Mouse (Mus musculus) mesoderm, embryonic 11.5 days (tissue): ENCODE results near the gene Fam169b.
A peak's percentile ranks its signal among the peaks of the same experiment; 100 is the strongest.

Experiments used
- DNase-seq: peaks from one replicate; pipeline ENCODE4 v3.0.0-alpha.2; 2012; ENCODE audit warnings: low read depth, low spot score

Gene Fam169b

DNA sequence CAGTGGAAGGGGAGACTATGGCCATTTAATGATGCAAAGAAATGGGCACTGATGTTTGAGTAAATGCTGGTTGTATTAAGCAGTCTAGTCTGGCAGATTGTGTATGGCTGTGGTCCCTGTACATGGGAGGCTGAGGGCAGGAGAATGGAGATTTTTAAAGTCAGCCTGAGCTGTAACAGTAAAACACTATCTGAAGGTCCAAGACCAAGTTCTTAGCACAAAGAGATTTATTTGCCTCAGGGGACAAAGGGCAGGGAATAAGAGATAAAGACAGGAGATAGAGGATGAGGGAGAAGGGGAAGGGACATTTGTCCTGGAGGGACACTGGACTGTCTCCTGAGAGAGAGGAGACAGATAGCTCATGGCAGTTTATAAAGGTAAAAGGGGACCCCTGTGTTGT, at the start of gene Fam169b:
Gene Fam169b (plus strand): TSS at position 325 of the 400 bp plus-strand sequence.
- no peak for DNase-seq

DNA sequence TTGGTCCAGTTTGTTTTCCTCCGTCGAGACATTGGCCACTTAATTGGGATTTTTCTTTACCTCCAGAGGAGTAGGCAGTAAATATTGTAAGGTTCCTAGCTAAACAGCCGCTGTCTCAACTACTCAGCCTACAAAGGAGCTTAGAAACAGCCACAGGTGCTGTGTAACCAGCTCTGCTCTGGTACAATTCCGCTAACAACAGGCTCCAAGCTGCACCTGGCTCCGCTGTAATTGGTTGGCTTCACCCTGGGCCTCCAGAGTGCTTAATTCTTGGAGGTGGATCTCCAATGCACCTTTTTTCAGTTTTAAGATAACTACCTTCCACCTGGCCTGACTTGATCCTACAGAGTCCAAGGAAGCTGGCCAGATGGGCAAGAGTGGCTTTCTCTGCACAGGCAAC, 49.6 kb upstream of the Fam169b start:
- no peak for DNase-seq

DNA sequence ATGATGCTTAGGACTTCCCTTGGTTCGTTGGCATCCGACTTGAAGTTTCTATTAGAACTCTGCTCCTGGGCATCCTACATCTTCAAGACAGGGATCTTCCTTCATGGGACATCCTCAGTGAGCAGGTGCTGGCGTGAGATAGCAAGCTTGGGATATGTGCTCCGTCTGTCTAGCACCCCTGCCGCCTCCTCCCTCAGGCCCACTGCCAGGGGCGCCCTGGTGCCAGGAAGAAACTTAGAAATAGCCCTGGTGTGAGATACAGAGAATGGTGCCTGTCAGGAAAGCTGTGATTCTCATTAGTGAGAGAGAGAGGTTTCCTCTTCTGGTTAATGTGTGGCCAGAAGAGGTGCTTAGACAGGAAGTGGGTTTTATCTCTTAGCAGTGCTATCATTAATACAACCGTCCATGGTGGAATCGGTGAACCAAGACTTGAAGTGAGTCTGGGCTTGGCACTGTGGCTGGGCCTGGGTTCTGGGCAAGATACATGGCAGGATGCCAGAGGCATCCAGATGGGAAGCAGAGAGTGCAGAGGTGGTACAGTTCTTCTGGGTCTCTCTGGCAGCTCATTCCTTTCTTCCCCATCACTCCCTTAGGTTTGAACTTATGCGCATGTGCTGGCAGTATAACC, 48.1 kb upstream of the Fam169b start:
- DNase-seq = no peak

DNA sequence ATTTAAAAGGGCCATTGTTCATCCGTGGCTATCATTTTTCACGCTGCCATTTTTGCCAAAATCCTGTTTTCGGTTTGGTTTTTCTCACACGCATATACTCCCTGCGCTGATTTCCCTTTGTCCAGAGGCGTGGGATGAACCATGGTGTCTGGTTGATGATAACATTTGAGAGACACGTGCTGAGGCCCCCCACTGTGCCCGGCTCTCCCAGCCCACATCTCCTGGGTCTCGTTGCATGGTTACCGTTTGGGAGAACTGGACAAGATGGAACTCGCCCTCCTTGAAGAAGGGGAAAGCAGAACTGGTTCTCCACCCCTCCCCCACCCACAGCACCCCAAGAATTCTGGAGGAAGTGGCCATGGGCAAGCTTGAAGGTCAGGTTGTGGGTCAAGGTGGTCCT, 46.6 kb upstream of the Fam169b start:
- no peak for DNase-seq

DNA sequence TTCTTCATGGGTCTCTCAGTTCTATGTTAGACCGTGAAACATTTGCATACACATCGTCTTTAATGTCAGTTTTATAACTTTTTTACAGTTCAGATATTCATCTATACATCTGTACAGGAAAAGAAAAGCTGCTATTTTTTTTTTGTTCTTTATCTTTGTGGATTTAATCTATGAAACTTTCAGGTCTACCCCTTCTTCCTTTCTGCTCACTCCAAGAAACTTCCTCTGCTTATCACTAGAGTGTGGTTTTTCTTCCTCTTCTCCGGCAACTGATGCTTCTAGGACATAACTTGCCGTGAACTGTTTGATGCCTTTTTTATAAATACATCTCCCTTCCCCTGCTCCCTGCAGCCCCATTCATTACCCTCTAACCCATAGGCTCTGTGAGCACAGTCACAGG, 46.0 kb upstream of the Fam169b start:
- no peak for DNase-seq

DNA sequence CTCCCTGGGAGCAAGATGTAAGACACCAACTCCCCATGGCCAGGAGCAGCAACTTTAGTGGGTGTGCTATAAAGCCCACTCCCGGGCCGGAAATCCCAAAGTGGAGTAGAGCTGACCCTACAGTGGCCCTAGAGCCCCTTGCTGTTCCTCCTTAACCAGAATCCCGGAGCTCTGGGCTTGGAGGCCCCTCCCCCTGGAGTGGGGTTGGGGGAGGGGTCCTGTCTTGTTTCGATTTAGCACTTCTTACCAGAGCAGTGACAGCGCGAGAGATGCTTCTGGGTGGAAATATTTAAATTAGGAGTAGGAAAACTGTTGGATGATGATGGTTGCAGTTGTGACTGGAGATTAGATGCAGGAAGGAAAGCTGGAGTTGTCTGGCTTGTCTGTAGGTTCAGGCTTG, 45.1 kb upstream of the Fam169b start:
- no peak for DNase-seq

DNA sequence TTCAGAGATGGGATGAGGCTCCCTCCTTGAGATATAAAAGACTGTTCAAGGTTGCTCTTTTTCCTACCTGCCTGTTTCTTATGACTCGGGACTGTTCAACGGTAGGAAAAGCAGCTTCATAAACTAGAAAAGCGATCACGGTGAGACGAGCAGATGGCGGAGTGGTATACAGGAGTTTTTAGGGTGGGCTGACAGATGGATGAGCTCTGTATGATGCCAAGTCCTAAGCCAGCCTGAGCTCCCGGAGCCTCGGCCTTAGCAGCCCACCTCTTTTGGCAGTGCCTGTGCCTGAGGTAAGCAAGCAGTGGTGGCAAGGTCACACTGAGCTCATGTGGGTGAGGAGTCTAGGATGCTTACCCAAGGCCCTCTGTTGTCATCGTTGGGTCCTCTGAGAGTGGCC, 42.8 kb upstream of the Fam169b start:
- DNase-seq = no peak

DNA sequence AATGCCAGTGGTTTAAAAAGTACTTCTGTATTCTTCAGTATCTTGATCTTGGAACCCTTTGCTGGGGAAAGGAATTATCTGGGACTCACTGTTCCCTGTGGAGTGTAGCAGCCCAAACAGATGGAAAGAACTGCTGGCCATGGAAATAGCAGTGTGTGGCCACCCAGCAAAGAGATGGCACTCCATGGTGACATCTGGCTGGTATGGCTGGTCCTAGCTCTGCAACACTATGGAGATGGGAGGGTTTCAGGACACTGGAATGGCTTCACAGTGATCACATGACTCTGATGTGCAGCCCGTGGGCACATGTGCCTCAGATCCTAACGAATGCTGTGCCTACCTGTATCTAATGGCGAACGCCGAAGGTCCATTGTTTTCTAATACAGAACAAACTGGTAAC, 41.1 kb upstream of the Fam169b start:
- no peak for DNase-seq

DNA sequence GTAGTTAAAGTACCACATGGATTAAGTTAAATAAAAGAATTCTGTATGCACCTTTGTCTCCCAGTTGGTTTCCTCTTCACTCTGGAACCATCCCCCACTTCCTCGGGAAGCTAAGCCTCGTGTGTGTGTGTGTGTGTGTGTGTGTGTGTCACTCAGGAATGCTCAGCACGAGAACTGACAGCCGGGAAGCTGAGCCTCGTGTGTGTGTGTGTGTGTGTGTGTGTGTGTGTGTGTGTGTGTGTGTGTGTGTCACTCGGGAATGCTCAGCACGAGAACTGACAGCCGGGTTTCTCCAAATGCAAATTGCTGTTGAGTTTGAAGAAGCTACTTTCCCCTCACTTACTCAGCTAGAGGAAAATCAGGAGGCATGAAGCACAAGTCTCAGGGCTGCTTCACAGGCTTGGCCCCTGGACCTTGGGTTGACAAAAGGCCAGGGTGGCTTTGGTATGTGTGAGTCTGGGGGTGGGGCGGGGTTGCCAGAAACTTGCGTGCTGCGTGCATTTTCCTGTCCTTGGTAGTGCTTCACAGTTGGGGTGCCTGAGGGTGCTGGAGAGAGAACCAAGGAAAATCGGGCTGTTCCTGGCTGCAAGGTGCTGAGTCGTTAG, 39.9 kb upstream of the Fam169b start:
- DNase-seq = peak; percentile 36

DNA sequence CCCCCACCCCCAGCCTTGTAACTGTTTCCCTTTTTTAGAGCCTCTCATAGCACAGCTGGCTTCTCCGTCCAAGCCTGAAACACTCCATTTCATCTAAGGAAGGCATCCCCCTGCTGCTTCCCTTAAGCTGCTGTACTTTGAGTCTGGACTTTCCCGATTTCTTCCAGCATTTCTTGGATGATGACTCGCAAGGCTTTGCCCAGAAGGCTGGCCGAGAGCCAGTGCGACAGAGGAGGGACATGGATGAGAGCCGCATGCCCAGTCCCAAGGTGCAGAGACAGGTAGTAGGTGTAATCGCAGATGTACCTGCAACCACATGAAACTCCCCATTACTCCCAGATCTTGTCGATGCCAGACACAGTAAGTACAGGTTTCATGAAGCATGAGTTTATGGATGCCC, 36.8 kb upstream of the Fam169b start:
- no peak for DNase-seq

DNA sequence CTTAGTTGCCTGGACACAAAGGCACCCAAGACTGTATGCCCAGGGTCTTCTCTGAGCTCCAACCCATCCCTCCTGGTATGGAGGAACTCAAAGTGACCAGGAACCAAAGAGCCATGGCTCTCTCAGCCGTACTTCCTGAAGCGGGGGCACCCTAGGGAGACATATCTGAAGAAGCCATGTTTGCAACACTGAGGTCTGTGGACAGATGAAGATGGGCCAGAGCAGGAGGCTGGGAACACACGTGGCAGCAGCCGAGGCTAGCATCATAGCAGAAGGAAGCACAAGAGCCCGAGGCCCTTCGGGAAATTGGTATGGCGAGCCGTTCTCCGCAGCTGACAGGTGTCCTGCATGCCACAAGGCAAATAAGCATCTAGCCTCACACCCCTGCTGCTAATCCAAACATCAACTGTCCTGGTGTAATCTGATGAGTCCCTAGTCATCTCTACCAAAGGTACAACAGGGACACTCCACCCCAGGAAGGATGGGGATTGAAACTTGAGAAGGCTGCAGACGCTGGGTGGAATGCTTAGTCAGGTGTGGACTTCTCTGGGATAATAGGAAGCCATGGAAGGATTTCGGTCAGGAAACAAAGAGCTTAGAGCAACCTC, 34.3 kb upstream of the Fam169b start:
- DNase-seq = peak; percentile 18

DNA sequence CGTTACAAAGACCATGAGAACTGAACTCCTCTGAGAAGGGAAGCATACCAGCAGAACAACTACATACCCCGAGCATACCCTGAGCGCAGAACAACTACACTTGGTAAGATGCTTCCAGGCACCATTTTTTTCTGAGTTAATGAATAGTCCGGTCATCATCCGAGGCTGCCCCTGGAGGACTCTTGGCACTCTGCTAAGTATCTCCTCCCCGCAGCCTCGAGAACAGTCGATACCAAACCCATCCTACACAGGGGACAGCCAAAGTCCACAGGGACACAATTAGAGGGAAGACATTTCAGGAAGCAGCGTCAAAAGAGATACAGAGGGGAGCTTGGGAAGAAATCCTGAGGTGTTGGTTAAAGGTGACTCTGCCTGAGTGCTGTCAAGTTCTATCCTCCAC, 32.4 kb upstream of the Fam169b start:
- DNase-seq = no peak

DNA sequence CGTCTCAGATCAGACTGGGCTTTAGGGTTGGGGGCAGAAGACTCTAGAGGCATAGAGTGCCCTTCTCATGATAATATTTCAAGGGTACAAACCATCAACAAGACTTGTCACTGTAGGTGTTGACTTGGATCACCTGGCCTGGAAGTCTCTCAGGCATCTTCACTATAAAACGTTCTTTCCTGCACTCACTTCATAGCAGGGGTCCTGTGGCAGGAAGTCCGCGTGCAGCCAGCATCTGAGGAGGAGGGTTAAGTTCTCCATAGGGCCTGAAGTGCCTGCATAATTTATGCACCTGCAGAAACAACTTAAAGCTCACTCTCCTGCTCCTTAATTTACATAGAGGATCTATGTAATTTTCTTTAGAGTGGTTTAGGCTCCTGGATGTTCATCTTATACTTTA, 28.0 kb upstream of the Fam169b start:
- DNase-seq = no peak

DNA sequence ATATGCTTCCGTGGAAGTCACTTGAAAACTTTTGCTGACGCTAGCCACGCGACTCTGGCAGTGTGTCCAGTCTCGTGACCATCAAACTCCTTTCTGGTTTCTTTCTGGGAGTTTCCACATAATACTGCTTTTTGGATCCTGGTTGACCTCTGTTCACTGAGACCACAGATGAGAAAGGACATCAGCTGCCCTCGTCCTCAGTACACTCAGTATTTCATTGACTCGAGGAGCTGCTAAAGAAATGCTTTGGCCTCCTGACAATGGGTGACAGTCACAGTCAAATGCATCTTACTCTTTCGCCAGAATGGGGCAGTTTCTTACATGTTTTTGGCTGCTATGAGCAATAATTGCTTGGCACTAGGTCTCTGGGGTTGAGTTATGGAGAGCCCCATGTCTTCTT, 27.4 kb upstream of the Fam169b start:
- no peak for DNase-seq

DNA sequence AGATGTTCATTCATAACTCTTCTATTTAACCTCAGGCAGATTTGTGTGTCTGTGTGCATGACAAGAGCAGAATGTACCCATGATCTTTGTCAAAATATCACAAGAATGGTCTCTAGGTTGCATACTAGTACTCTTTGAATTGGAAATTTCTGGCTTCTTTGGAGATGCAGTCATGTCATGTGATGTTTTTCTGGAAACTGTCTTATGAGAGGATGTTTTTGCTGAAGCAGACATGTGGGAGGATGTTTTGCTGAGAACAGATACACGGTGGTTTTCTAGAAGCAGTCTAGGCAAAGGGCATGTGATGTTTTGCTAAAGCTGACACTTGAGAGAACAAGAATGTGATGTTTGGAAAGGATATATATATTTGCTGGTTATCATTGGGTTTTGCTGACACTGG, 23.2 kb upstream of the Fam169b start:
- no peak for DNase-seq

DNA sequence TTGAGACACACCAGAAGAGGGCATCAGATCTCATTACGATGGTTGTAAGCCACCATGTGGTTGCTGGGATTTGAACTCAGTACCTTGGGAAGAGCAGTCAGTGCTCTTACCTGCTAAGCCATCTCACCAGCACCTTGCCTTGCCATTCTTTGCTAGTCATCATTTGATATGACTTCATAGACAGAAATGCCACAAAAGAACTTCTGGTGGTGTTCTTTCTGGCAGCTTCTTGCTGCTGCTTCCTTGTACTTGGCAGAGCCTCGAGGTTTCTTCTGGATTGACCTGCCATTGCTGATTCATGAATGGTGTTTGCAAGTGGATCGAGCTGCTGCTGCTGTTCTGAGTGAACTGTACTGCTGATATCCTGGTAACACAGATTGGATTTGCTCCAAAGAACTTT, 22.7 kb upstream of the Fam169b start:
- DNase-seq = no peak

DNA sequence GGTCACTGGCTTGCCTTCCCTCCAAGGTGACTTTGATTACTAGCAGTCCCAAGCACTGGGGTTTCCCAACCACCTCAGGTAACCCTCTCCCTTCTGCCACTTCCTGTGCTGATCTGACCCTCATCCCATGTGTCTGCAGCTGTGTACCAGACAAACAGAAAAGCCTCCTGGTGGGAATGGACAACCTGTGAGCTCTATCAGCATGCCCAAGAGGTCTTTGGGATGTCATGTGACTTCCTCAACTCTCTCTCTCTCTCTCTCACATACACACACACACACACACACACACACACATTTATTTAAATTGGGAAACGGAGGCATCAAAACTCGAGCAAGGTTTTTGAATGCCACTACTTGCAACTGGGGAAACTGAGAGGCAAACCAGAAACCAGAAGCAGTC, 15.9 kb upstream of the Fam169b start:
- DNase-seq = no peak

DNA sequence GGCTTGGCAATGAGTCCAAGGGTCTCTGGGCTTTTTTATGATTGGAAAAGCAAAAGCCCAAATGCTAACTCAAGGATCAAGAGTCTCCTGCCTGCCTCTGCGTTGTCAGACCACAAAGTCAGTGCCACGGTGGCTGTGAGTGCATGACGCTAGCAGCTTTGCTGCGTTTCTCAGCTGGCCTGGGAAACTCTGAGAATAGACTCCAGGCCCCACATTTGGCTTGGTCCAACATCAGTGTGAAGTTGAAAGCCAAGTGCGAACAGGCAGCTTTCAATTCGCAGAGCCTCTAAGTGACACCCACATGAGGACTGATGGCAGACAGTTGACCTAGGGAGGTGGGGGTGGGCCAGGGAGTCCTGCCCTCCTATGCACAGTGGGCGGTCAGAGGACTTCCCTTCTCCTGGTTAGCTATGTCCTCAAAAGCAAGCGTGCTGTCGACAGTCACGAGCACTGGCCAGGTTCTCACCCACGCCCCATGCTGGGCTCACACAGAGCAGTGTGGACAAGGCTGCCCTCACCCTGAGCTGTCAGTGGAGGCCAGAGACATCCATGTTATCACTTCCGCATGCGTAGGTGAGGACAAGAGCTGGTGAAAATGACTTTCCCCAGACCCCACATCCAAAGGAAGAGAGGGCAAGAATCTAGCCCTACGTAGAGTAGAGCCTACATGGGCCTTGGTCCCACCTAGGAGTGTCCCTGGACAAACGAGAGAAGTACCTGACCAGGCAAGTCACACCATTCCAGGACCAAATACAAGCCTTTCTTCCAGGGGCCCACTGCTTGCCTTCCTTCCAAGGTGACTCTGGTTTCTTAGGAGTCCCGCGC, 15.1 kb upstream of the Fam169b start:
- no peak for DNase-seq

DNA sequence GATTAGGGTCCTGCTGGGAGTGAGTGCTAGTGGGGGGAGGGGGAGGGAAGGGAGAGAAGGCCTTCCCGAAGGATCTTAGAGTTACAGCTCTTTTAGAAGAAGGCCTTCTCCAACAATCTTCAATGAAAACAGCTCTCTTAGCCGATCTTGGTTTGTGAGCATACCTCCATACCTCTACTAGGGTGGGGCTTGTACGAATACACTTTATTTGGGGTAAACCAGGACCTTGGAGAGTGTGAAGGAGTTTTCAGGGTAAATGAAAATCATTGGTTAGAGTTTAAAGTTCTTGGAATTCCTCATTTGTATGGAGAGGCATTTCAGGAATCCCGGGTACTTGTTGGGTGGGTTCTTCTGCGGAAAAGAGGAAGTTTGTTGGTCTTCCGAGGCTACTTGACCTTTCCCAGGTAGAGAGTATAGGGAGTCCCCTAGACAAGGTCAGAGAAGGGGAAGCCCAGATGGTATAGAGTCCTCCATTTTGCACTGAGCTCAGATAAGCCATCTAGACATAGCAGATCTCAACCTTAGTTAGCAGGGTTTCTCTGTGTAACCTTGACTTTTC, 14.0 kb upstream of the Fam169b start:
- DNase-seq = no peak

DNA sequence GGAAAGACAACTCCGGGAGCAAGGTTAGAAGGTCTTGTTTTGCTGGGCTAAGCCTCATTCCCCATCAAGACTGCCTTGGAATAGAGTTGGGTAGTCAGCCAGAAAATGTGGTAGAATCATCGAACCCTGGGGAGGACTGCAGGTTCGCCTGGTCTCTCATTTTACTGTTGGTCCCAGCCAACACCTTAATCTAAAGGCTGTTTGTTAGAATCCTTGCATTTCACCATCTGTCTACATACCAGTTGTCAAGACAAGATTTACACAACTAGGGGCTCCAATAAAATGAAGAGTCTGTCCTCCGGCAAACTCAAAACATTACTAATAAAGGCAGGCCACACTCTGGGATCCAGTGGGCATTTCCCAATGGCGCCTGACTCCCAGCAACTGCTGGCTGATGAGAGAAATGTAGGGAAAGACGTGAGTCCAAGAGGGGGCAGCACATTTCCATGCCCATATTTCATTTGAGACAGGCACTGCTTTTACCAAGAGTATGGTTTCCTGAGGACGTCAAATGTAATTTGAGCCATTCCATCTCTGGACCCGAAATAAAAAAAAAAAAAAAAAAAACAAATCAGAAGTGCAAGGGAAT, 10.9 kb upstream of the Fam169b start:
- peak; percentile 61 for DNase-seq

DNA sequence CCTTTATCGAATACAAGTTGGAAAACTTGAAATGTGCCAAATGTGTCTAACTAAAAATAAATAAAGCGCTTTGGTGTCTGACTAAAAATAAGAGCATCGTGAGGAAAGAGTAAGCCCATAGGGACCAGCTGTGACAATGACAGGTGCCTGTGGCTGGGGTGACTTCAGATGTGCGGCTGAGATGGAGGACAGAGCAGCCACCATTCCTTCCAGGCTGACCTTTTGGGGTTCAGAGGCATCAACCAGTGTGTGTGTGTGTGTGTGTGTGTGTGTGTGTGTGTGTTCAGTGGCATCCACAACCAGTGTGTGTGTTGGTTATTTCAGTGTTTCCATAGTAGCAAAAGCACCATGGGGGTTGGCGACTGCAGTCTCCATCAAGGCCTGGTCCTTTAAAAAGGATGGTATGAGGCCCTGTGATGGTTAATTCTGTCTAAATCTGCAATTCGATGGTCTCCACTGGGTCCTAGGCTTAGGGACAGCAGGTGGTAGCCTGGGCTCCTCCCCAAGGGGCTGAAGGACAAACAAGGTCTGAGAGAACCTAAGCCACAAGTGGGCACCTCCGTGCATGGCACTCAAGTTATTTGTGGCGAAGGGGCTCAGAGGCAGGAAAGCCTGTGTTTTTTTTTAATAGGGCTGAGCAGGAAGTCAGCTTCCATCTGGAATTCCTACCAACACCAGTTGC, 10.2 kb upstream of the Fam169b start:
- no peak for DNase-seq
